14 mouse cellular contexts compared by ENCODE assay signal in genomic region chr19:56177231-56177745, GRCm38 (mm10).
DNase-seq lines count a peak whose midpoint lies in the region; ATAC-seq lines count a peak whose summit lies in the region.
"Had no signal": no experiment of that assay in that cellular context is flagged by ENCODE, and none has a peak within 500 bp of the region (broad histone marks: within the 10 kb centered on the region; RNA-seq: fewer than 3 reads in every experiment).

No protein-coding gene starts in this region.

- intact Hi-C loops in heart, postnatal 36 days (cut with DNase I): no loop called here

- H3K36me3 ChIP-seq in heart, embryonic 15.5 days: no peaks in the 10 kb centered on the region
- H3K36me3 ChIP-seq in embryonic facial prominence, embryonic 14.5 days (ENCODE audit: control insufficient read depth, insufficient read depth, low read length): no peaks in the 10 kb centered on the region
- H3K36me3 ChIP-seq in stomach, embryonic 15.5 days: no peaks in the 10 kb centered on the region
- H3K36me3 ChIP-seq: midbrain, embryonic 10.5 days; neural tube, embryonic 13.5 days had no signal

- no peaks in the 10 kb centered on the region for H3K27me3 ChIP-seq in heart, embryonic 15.5 days
- H3K27me3 ChIP-seq in embryonic facial prominence, embryonic 14.5 days (replicated peaks; ENCODE audit: control insufficient read depth, insufficient read depth, low read length): no peaks in the 10 kb centered on the region; the same call in 1 of the 2 replicates
- no peaks in the 10 kb centered on the region for H3K27me3 ChIP-seq in stomach, embryonic 15.5 days (replicated peaks)
- H3K27me3 ChIP-seq: neural tube, embryonic 13.5 days had no signal

- H3K9ac ChIP-seq in heart, embryonic 15.5 days: no peak overlapping the region
- no peak overlapping the region for H3K9ac ChIP-seq in embryonic facial prominence, embryonic 14.5 days (ENCODE audit: low read depth, low read length)
- no peak overlapping the region for H3K9ac ChIP-seq in stomach, embryonic 15.5 days
- H3K9ac ChIP-seq: neural tube, embryonic 13.5 days had no signal

- ATAC-seq in heart, embryonic 15.5 days (replicated peaks; ENCODE audit: insufficient number of reproducible peaks, insufficient read depth, low FRiP score, low read depth): 0 out of 2 replicates have a peak, but pooled peaks have one; percentile 43
- ATAC-seq in embryonic facial prominence, embryonic 14.5 days (ENCODE audit: low read depth): peak; percentile 93
- peak; percentile 47; the same call in 1 of the 2 replicates for ATAC-seq in stomach, embryonic 15.5 days (ENCODE audit: insufficient read depth, low FRiP score, low read depth)
- ATAC-seq: forebrain, embryonic 14.5 days had no signal

- 0 out of 2 replicates have a peak, but pooled peaks cover 2% of the 10 kb centered on the region for H3K4me1 ChIP-seq in heart, embryonic 15.5 days (replicated peaks)
- H3K4me1 ChIP-seq in embryonic facial prominence, embryonic 14.5 days (ENCODE audit: control insufficient read depth, insufficient read depth, low read length): peaks cover 27% of the 10 kb centered on the region
- H3K4me1 ChIP-seq in stomach, embryonic 15.5 days: no peaks in the 10 kb centered on the region; the same call in 1 of the 2 replicates

- no peak overlapping the region for H3K4me3 ChIP-seq in heart, embryonic 15.5 days
- H3K4me3 ChIP-seq in embryonic facial prominence, embryonic 14.5 days (ENCODE audit: low read depth, low read length): no peak overlapping the region
- no peak overlapping the region for H3K4me3 ChIP-seq in stomach, embryonic 15.5 days (replicated peaks)
- H3K4me3 ChIP-seq: midbrain, embryonic 10.5 days; neural tube, embryonic 13.5 days had no signal

- DNase-seq in heart, postnatal 36 days: no peak
- DNase-seq in lung, postnatal 10 days: peak; percentile 14
- DNase-seq in lung, postnatal 4 days: no peak
- DNase-seq in embryonic facial prominence, embryonic 14.5 days (ENCODE audit: low spot score): peak; percentile 98
- DNase-seq in frontal cortex, postnatal 25 days (ENCODE audit: low spot score in 2 of 2): no peak
- DNase-seq in frontal cortex, adult 2 months (ENCODE audit: extremely low spot score in 1 of 2, low spot score in 1 of 2): no peak
- DNase-seq: cerebellum, postnatal 14 days; heart, postnatal 14 days; kidney, postnatal 25 days had no signal

- 19% methylated on average over 12 of the region's 12 CpGs for WGBS in heart, embryonic 15.5 days
- 15% methylated on average over 12 of the region's 12 CpGs for WGBS in embryonic facial prominence, embryonic 14.5 days
- WGBS in stomach, embryonic 15.5 days: 21% methylated on average over 12 of the region's 12 CpGs

- H3K4me2 ChIP-seq in heart, embryonic 15.5 days: no peak overlapping the region
- peak overlapping the region; percentile 23; the same call in 1 of the 2 replicates for H3K4me2 ChIP-seq in embryonic facial prominence, embryonic 14.5 days (ENCODE audit: low read depth, low read length)
- peak overlapping the region; percentile 14; the same call in 1 of the 2 replicates for H3K4me2 ChIP-seq in stomach, embryonic 15.5 days
- H3K4me2 ChIP-seq: neural tube, embryonic 13.5 days had no signal

- H3K9me3 ChIP-seq in heart, embryonic 15.5 days (replicated peaks): no peaks in the 10 kb centered on the region
- peaks cover 11% of the 10 kb centered on the region; the same call in 1 of the 2 replicates for H3K9me3 ChIP-seq in embryonic facial prominence, embryonic 14.5 days (ENCODE audit: control insufficient read depth, low read length)
- no peaks in the 10 kb centered on the region for H3K9me3 ChIP-seq in stomach, embryonic 15.5 days
- H3K9me3 ChIP-seq: midbrain, embryonic 10.5 days; neural tube, embryonic 13.5 days had no signal

- H3K27ac ChIP-seq in heart, embryonic 15.5 days: peak overlapping the region; percentile 7
- H3K27ac ChIP-seq in embryonic facial prominence, embryonic 14.5 days (replicated peaks; ENCODE audit: low read depth, low read length): peak overlapping the region; percentile 81
- H3K27ac ChIP-seq in stomach, embryonic 15.5 days: peak overlapping the region; percentile 69; the same call in 1 of the 2 replicates
- H3K27ac ChIP-seq: midbrain, embryonic 10.5 days had no signal

Comparison
In these comparisons a context has a peak if more than half of its experiments do, and no peak if none do; other contexts are left out.
1. DNase-seq: peak in lung, postnatal 10 days (single experiment) and embryonic facial prominence, embryonic 14.5 days (single experiment); none in heart, postnatal 36 days (0 of 2), lung, postnatal 4 days (0 of 2), frontal cortex, postnatal 25 days (0 of 2) and frontal cortex, adult 2 months (0 of 2).
2. ATAC-seq: peak in every context shown above with its lines; median percentile 93 in embryonic facial prominence, embryonic 14.5 days; 47 in stomach, embryonic 15.5 days; 43 in heart, embryonic 15.5 days.
3. H3K27ac ChIP-seq: peak in every context shown above with its lines; median percentile 81 in embryonic facial prominence, embryonic 14.5 days; 69 in stomach, embryonic 15.5 days; 7 in heart, embryonic 15.5 days.